Mouse (Mus musculus) hindbrain, embryonic 14.5 days (tissue): Measurements from ENCODE around the gene St8sia1. TPM values are rescaled to one million over a fixed set of nuclear protein-coding genes. Genes with fewer than 3 reads are reported as not detected.

Experiments used
- ATAC-seq: fragments of 200-750 bp; cut with Nextera tagmentation; 2 replicates; pipeline ENCODE4 v1.8.0; 2017; ENCODE audit warnings: moderate number of reproducible peaks, mild to moderate bottlenecking, moderate TSS enrichment, moderate library complexity; ENCODE audit not compliant: low FRiP score
- DNase-seq: peaks from one replicate; pipeline ENCODE4 v3.0.0-alpha.2; 2015; ENCODE audit warnings: low spot score
- H3K27ac ChIP-seq: fragments of 300-500 bp; sonication (generic); 2 replicates; pipeline ENCODE4 v1.5.1; 2014; ENCODE audit warnings: mild to moderate bottlenecking, moderate library complexity
- H3K27me3 ChIP-seq: fragments of 300-500 bp; sonication (generic); 2 replicates; pipeline ENCODE4 v1.6.1; 2014; ENCODE audit warnings: mild to moderate bottlenecking, low read length, mixed read lengths; ENCODE audit not compliant: control insufficient read depth, insufficient read depth
- H3K36me3 ChIP-seq: fragments of 300-500 bp; sonication (generic); replicated peaks from 2 replicates; pipeline ENCODE4 v1.6.1; 2014; ENCODE audit not compliant: control insufficient read depth, insufficient read depth
- H3K4me1 ChIP-seq: fragments of 300-500 bp; sonication (generic); replicated peaks from 2 replicates; pipeline ENCODE4 v1.6.1; 2014; ENCODE audit warnings: antibody characterized with exemption, low read length, mixed read lengths; ENCODE audit not compliant: control insufficient read depth, insufficient read depth
- H3K4me2 ChIP-seq: fragments of 300-500 bp; sonication (generic); replicated peaks from 2 replicates; pipeline ENCODE4 v1.6.1; 2014; ENCODE audit warnings: mild to moderate bottlenecking, moderate library complexity
- H3K4me3 ChIP-seq: fragments of 300-500 bp; sonication (generic); replicated peaks from 2 replicates; pipeline ENCODE4 v1.5.1; 2014; ENCODE audit warnings: mild to moderate bottlenecking, low read length
- H3K9ac ChIP-seq: fragments of 300-500 bp; sonication (generic); 2 replicates; pipeline ENCODE4 v1.6.1; 2014
- H3K9me3 ChIP-seq: fragments of 300-500 bp; sonication (generic); 2 replicates; pipeline ENCODE4 v1.6.1; 2016; ENCODE audit warnings: low read length; ENCODE audit not compliant: control insufficient read depth
- WGBS: fragments of 180-500 bp; shearing (Covaris S2); extraction: QIAGEN DNeasy Blood & Tissue Kit; methylation state at CpG from one replicate; pipeline ENCODE4 v1.1.7; 2014; 5-methylcytosine and 5-hydroxymethylcytosine counted together
- polyA plus RNA-seq: library from polyadenylated mRNA; unstranded; fragments of >200 nt; fragmentation: Nextera tagmentation; extraction: Ambion mirVana; gene quantifications from 2 replicates; pipeline ENCODE4 v1.2.1, GENCODE M21; 2014

Gene St8sia1
- polyA plus RNA-seq, 1 experiment from 2014 or later: 6.1 TPM

DNA sequence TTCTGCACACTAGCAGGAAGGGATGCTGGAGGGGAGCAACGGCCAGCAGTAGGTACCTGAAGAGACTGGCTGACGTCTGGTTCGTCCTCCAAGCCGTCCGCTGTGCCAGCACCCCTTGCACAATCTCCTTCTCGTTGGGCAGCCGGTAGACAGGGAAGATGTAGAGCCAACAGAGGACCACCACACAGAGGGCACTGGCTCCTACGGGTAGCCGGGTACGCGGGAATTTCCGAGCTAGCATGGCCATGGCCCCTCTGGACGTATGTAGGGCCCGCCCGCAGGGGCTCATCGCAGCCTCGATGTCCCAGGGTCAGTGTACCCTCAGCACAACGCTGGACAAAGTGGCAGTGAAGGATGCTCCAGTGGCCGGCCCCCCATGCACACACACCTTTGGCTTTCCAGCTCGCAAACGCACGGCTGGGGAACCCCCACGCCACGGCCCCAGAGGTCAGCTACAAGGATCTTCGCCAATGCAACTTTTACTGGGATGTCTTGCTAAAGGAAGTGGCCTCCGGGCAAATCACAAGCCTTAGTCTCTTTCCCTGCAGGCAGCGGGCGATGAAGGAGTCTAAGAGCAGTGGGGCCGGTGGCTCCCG, 674 bp downstream of the St8sia1 start:
- Histone ChIP-seq H3K4me1 (peaks cover 33% of the 10 kb centered on the region), H3K27ac (peak overlapping the region; percentile 98), H3K27me3 (no peaks in the 10 kb centered on the region), H3K9me3 (no peaks in the 10 kb centered on the region), H3K4me3 (peak overlapping the region; percentile 67), H3K36me3 (no peaks in the 10 kb centered on the region), H3K9ac (peak overlapping the region; percentile 86), H3K4me2 (peak overlapping the region; percentile 76)
- DNase-seq: no peak
- WGBS: 10% methylated on average over 30 of the region's 30 CpGs
- ATAC-seq: 0 out of 2 replicates have a peak, but pooled peaks have one; percentile 5

DNA sequence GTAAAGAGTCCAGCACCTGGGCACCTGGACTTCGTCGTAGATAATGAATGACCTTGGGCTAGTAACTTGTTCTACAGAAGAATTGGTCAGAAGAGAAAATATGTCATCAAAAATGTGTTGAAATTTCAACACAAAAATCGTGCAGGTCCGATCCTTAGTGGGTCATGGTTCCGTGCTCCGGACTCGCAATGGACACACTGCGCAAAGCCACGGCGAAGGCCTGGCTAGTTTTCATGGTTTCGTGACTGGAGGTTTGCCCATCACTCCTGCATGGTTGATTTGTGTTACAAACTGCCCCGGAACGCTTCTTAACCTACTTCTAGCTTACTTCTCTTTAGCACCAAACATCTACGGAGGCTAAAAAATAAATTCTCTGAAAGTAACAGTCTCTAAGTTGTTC, 1.4 kb downstream of the St8sia1 start:
- Histone ChIP-seq H3K4me2 (peak overlapping the region; percentile 76), H3K9ac (peak overlapping the region; percentile 86), H3K4me1 (peaks cover 33% of the 10 kb centered on the region), H3K9me3 (no peaks in the 10 kb centered on the region), H3K36me3 (no peaks in the 10 kb centered on the region), H3K4me3 (peak overlapping the region; percentile 67), H3K27me3 (no peaks in the 10 kb centered on the region), H3K27ac (peak overlapping the region; percentile 98; the same call in 1 of the 2 replicates)
- WGBS: 84% methylated on average over 14 of the region's 14 CpGs
- ATAC-seq (no peak), DNase-seq (no peak)

DNA sequence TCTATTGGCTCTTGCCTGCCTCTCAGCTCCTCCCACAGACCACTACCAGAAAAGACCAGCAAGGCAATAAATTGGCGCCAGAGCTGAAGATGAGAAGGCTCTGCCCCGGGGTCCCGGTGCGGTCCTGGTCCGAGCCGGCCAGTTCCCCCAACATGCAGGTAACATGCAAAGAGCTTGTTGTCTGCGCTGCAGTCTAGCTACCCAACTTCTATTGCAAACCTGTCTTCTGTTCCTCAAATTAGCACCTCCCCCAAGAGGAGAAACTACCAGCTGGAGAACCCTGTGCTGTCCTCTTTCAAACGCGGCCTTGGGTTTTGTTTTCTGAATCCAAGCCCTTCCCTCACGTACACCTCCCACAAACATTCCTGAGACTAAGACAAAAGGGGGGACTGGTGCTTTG, 1.8 kb downstream of the St8sia1 start:
- Histone ChIP-seq H3K4me3 (peak overlapping the region; percentile 67), H3K27ac (no peak overlapping the region), H3K4me1 (peaks cover 33% of the 10 kb centered on the region), H3K9me3 (no peaks in the 10 kb centered on the region), H3K27me3 (no peaks in the 10 kb centered on the region), H3K4me2 (peak overlapping the region; percentile 76), H3K36me3 (no peaks in the 10 kb centered on the region), H3K9ac (peak overlapping the region; percentile 86)
- DNase-seq: no peak
- ATAC-seq: no peak
- 63% methylated on average over 10 of the region's 10 CpGs for WGBS

DNA sequence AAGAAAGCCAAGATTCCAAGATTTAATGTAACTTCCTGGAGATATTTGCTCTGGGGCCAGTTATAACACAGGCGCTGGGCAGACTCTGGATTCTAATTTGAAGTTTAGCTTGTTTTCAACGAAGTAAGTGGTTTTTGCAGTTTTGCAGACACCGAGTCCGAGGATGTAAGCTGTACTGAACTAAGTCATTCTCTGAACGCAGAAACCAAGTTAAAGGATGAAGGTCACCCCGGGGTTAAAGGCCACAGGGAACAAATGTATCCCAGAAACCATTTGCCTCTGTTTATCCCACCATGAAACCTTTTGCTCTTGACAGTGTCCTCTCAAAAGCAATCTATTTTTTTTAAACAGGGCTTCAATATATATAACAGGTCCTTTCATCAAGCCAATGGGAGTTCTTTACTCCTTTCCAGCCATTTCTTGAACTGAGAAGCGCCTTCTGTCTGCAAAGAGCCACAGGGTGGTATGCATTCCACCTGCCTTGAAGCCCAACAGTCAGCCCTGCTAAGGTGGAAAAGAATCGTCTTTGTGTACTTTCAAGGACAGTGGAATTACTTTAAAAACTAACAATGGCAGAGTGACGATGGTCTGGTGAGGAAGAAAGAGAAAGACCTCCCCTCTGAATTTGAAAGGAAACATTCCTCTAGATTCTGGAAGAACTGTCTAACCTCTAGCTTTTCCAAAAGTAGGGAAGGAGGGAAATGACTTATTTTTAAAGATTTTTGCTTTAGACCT, 2.4 kb downstream of the St8sia1 start:
- H3K9me3 ChIP-seq: no peaks in the 10 kb centered on the region
- H3K9ac ChIP-seq: peak overlapping the region; percentile 86; the same call in 1 of the 2 replicates
- peak overlapping the region; percentile 67 for H3K4me3 ChIP-seq
- peak overlapping the region; percentile 76 for H3K4me2 ChIP-seq
- H3K4me1 ChIP-seq: peaks cover 33% of the 10 kb centered on the region
- no peaks in the 10 kb centered on the region for H3K27me3 ChIP-seq
- H3K27ac ChIP-seq: no peak overlapping the region
- 69% methylated on average over 9 of the region's 9 CpGs for WGBS
- no peaks in the 10 kb centered on the region for H3K36me3 ChIP-seq
- ATAC-seq (no peak), DNase-seq (no peak)

DNA sequence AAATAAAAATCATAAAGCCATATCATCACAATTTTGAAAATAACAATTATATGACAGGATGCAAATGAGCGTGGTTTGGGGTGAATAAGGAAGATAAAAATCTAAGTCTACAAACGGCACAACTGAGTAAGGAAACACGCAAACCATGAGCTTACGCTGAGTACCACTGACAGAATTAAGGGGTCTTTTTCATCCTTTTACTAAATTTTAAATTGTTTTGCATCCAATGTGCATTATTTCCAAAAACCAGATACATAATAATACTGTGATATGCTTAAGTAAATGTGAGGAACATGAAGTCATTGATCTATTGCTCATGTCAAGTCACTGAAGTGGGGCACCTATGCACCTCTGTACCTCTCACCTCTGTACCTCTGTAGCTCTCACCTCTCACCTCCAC, 7.7 kb downstream of the St8sia1 start:
- Histone ChIP-seq H3K9me3 (no peaks in the 10 kb centered on the region), H3K9ac (no peak overlapping the region), H3K4me3 (no peak overlapping the region), H3K27me3 (no peaks in the 10 kb centered on the region), H3K36me3 (no peaks in the 10 kb centered on the region), H3K4me1 (peaks cover 17% of the 10 kb centered on the region), H3K4me2 (no peak overlapping the region), H3K27ac (no peak overlapping the region)
- WGBS: 95% methylated on average over 4 of the region's 4 CpGs
- DNase-seq: no peak
- no peak for ATAC-seq

DNA sequence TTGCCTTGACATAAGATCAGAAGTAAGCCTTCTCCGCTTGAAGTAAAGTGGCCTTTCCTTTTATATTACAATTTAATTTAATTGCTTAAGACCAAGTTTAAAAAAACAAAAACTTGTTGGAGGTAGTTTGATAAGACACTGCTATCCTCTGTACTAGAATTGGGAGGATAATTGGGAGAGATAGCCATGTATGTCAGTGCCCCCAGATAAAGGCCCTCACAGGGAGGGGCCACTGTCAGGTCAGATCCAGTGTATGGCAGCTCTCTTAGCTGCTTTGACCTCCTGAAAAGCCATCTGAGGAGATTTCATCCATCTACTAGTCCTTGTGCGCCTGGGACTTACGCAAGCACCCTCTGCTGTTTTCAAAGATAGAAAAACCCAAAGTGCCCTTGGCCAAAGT, 9.0 kb downstream of the St8sia1 start:
- ATAC-seq (no peak), DNase-seq (no peak)
- no peak overlapping the region for H3K4me3 ChIP-seq
- H3K9ac ChIP-seq: no peak overlapping the region
- no peak overlapping the region for H3K27ac ChIP-seq
- no peak overlapping the region for H3K4me2 ChIP-seq
- WGBS: 92% methylated on average over 3 of the region's 3 CpGs
- H3K36me3 ChIP-seq: no peaks in the 10 kb centered on the region
- no peaks in the 10 kb centered on the region for H3K27me3 ChIP-seq
- H3K9me3 ChIP-seq: no peaks in the 10 kb centered on the region
- H3K4me1 ChIP-seq: peaks cover 5% of the 10 kb centered on the region; the same call in 1 of the 2 replicates

DNA sequence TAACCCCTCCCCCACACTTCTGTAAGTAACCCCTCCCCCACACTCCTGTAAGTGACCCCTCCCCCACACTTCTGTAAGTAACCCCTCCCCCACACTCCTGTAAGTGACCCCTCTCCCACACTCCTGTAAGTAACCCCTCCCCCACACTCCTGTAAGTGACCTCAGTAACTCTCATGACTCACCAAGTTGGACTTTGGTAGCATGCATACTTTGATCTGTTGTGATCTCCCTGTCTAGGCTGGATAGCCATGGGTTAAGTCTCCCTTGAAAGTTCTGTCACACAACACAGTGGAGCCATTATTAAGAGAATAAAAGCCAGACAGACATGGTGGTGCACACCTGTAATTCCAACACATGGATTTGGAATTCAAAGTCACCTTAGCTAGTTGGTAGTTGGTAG, 11.1 kb downstream of the St8sia1 start:
- H3K9ac ChIP-seq: no peak overlapping the region

DNA sequence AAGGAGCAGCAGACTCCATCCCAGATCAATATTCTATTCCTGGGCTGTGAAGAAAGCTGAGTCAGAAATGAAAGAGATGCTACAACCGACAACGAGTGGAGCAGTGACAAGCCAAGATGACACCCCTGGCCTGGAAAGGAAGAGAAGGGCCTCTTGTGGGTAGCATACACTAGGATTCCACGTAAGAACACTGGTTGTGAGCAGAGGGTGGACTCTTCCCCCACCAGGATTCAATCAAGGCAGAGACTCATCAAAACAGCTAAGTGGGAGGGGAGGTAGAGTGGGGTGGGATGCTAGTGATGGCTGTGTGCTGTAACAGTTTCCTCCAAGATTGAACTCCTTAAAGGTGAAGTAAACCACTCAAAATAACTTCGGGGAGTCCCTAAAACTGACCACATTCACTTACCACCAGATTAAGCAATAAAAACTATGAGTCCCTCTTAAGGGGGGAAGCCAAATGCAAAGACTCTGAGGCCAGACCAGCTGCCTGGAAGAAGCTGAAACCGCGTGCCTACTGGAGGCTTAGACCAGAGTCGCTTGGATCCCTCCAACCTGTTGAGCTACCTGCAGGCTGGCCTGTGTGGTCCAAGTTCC, 11.8 kb downstream of the St8sia1 start:
- no peak overlapping the region for H3K4me3 ChIP-seq

More for the DNA sequence above, 11.1 kb downstream of the St8sia1 start:
- peaks cover 16% of the 10 kb centered on the region; the same call in 1 of the 2 replicates for H3K4me1 ChIP-seq
- H3K27ac ChIP-seq: no peak overlapping the region
- no peaks in the 10 kb centered on the region for H3K27me3 ChIP-seq
- no peaks in the 10 kb centered on the region for H3K9me3 ChIP-seq
- no peaks in the 10 kb centered on the region for H3K36me3 ChIP-seq
- H3K4me3 ChIP-seq: no peak overlapping the region
- no peak overlapping the region for H3K4me2 ChIP-seq
- DNase-seq: no peak
- no peak for ATAC-seq

DNA sequence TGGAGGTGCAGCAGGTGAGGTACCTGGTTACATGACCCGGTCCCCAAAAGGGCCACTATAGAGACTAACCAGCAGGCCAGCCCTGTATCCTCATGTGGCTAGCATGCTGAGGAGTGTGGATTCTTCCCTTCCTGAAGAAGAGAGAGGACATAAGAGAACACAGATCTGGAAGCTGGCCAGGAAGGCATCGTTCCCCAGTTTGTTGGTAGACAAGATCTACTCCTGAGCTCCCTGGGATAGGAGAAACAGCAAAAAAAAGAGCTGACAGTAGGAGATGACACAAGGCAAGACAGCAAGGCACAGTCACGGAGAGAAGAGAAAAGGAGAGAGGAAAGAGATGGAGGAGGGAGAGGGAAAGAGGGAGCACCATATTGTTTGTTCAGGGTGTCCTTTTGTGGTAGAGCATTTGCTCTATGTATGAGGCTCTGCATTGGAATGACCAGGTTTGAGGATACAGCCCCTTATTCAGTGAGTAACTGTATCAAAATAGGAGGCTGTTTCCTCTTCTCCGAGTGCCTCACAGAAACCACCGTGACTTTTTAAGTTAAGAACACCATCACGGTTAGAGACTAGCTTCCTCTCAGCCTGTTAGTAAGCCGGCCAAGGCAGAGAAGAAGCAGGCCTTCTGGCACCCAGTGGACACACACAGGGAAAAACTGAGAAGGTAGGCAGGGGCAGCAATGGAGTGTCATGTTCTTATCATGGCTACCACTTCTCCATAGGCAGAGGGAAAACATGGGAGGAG, 12.5 kb downstream of the St8sia1 start:
- no peak for ATAC-seq

More for the DNA sequence above, 11.8 kb downstream of the St8sia1 start:
- no peak overlapping the region for H3K4me2 ChIP-seq
- no peak overlapping the region for H3K27ac ChIP-seq
- ATAC-seq (no peak), DNase-seq (no peak)
- H3K36me3 ChIP-seq: no peaks in the 10 kb centered on the region
- H3K9ac ChIP-seq: no peak overlapping the region
- H3K9me3 ChIP-seq: no peaks in the 10 kb centered on the region
- WGBS: 92% methylated on average over 7 of the region's 7 CpGs
- H3K27me3 ChIP-seq: no peaks in the 10 kb centered on the region
- peaks cover 16% of the 10 kb centered on the region; the same call in 1 of the 2 replicates for H3K4me1 ChIP-seq

More for the DNA sequence above, 12.5 kb downstream of the St8sia1 start:
- no peak for DNase-seq
- H3K4me1 ChIP-seq: peaks cover 16% of the 10 kb centered on the region; the same call in 1 of the 2 replicates
- no peak overlapping the region for H3K9ac ChIP-seq
- no peak overlapping the region for H3K4me2 ChIP-seq
- no peaks in the 10 kb centered on the region for H3K27me3 ChIP-seq
- no peaks in the 10 kb centered on the region for H3K36me3 ChIP-seq
- H3K9me3 ChIP-seq: no peaks in the 10 kb centered on the region
- WGBS: 93% methylated on average over 7 of the region's 7 CpGs
- H3K27ac ChIP-seq: no peak overlapping the region
- H3K4me3 ChIP-seq: no peak overlapping the region
